Mouse (Mus musculus) midbrain, embryonic 10.5 days (tissue): ENCODE measurements around the gene Nfib. TPM values are rescaled to one million over a fixed set of nuclear protein-coding genes. Genes with fewer than 3 reads are reported as not detected.

Source experiments
- DNase-seq: peaks from one replicate; pipeline ENCODE4 v3.0.0-alpha.2; 2017; ENCODE audit warnings: low spot score
- H3K27ac ChIP-seq: fragments of 300-500 bp; sonication (generic); replicated peaks from 2 replicates; pipeline ENCODE4 v1.5.1; 2016; ENCODE audit warnings: mild to moderate bottlenecking
- H3K27me3 ChIP-seq: fragments of 300-500 bp; sonication (generic); 2 replicates; pipeline ENCODE4 v1.6.1; 2016; ENCODE audit warnings: low read depth, mild to moderate bottlenecking; ENCODE audit not compliant: poor library complexity, severe bottlenecking
- H3K36me3 ChIP-seq: fragments of 300-500 bp; sonication (generic); 2 replicates; pipeline ENCODE4 v1.6.1; 2016; ENCODE audit warnings: mild to moderate bottlenecking, moderate library complexity
- H3K4me1 ChIP-seq: fragments of 300-500 bp; sonication (generic); 2 replicates; pipeline ENCODE4 v1.6.1; 2016
- H3K4me3 ChIP-seq: fragments of 300-500 bp; sonication (generic); 2 replicates; pipeline ENCODE4 v1.5.1; 2016; ENCODE audit warnings: mild to moderate bottlenecking, moderate library complexity
- H3K9me3 ChIP-seq: fragments of 300-500 bp; sonication (generic); replicated peaks from 2 replicates; pipeline ENCODE4 v1.6.1; 2016; ENCODE audit warnings: mild to moderate bottlenecking
- WGBS: fragments of 180-500 bp; shearing (Covaris S2); methylation state at CpG from one replicate; pipeline ENCODE4 v1.1.7; 2016; 5-methylcytosine and 5-hydroxymethylcytosine counted together
- polyA plus RNA-seq: library from polyadenylated mRNA; unstranded; fragments of >200 nt; fragmentation: Nextera tagmentation; extraction: Ambion mirVana; gene quantifications from 2 replicates; pipeline ENCODE4 v1.2.1, GENCODE M21; 2016

Gene Nfib
- polyA plus RNA-seq, 1 experiment from 2014 or later, result 9.8 TPM

DNA sequence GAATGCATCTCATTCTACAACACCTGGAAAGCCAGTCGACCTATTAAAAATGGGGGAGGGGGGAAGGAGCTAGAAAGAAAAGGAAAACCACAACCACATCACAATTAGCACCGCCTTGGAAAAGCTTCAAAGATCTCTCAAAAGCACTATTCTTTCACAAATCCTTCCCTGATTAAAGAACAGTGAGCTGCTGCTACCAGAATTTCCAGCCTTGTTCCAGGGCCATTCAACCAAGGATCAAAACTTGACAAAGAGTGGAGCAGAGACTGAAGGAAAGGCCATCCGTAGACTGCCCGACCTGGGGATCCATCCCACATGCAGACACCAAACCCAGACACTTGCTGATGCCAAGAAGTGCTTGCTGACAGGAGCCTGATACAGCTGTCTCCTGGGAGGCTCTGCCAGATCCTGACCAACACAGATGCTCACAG lies 345.5 kb downstream of the Nfib start:
- H3K4me1 ChIP-seq, result peaks cover 9% of the 10 kb centered on the region; the same call in 1 of the 2 replicates
- 39% methylated on average over 4 of the region's 4 CpGs for WGBS
- no peak overlapping the region for H3K27ac ChIP-seq
- H3K4me3 ChIP-seq, result no peak overlapping the region
- DNase-seq, result no peak
- H3K27me3 ChIP-seq, result no peaks in the 10 kb centered on the region
- H3K36me3 ChIP-seq, result no peaks in the 10 kb centered on the region
- H3K9me3 ChIP-seq, result no peaks in the 10 kb centered on the region

DNA sequence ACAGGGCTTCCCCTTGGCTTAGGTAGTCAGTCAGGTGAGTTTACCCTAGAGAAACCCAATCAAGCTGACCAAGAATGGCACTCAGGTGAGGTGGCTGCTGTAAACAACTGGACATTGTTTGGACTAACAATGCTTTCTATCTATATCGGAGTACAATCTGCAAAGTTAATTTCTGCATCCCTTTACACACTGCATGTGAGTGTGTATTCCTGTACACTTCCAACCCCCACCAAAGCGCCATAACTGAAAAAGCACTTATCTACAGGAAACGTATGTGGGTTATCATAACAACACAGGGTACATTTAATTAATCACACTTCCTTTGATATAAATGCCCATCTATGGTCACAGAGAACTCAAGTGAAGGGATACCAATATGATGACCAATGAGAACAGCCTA lies 346.4 kb downstream of the Nfib start:
- Histone ChIP-seq H3K4me1 (peaks cover 9% of the 10 kb centered on the region; the same call in 1 of the 2 replicates), H3K27me3 (no peaks in the 10 kb centered on the region), H3K27ac (no peak overlapping the region), H3K4me3 (no peak overlapping the region), H3K36me3 (no peaks in the 10 kb centered on the region), H3K9me3 (no peaks in the 10 kb centered on the region)
- no peak for DNase-seq
- 93% methylated on average over 3 of the region's 3 CpGs for WGBS

DNA sequence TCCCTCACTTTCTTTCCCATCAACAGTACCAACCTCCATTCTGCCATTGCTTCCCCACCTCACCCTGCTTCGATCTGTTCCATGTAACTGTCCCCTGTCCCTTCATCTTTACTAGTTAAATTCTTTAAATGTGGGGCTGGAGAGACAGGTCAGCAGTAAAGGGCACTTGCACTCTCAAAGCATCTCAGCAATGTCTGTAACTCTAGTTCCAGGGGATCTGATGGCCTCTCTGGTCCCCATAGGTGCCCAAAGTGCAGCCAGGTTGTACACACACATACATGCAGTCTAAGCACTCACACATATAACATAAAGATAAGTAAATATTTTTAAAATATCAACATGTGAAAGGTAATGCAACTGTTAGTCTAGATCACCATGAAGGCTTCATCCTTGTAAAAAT lies 356.5 kb downstream of the Nfib start:
- no peak for DNase-seq
- H3K4me3 ChIP-seq, result no peak overlapping the region
- 97% methylated on average over 1 of the region's 1 CpGs for WGBS
- 0 out of 2 replicates have a peak, but pooled peaks cover 12% of the 10 kb centered on the region for H3K36me3 ChIP-seq
- H3K9me3 ChIP-seq, result no peaks in the 10 kb centered on the region
- no peak overlapping the region for H3K27ac ChIP-seq
- H3K4me1 ChIP-seq, result peaks cover 16% of the 10 kb centered on the region
- no peaks in the 10 kb centered on the region for H3K27me3 ChIP-seq

GRCm38 (mm10) chr4:82344787-82345186 lies 360.8 kb downstream of the Nfib start:
- Histone ChIP-seq H3K4me1 (peaks cover 20% of the 10 kb centered on the region), H3K4me3 (no peak overlapping the region)
- WGBS, result 12% methylated on average over 4 of the region's 4 CpGs

GRCm38 (mm10) chr4:82344224-82344623 lies 361.3 kb downstream of the Nfib start:
- Histone ChIP-seq H3K36me3 (0 out of 2 replicates have a peak, but pooled peaks cover 7% of the 10 kb centered on the region), H3K27me3 (no peaks in the 10 kb centered on the region), H3K4me3 (no peak overlapping the region), H3K4me1 (peaks cover 20% of the 10 kb centered on the region), H3K27ac (peak overlapping the region; percentile 74; the same call in 1 of the 2 replicates), H3K9me3 (no peaks in the 10 kb centered on the region)
- WGBS, result 78% methylated on average over 6 of the region's 6 CpGs
- DNase-seq, result no peak

More at GRCm38 (mm10) chr4:82344787-82345186, 360.8 kb downstream of the Nfib start:
- Histone ChIP-seq H3K36me3 (0 out of 2 replicates have a peak, but pooled peaks cover 8% of the 10 kb centered on the region), H3K27ac (peak overlapping the region; percentile 74), H3K27me3 (no peaks in the 10 kb centered on the region), H3K9me3 (no peaks in the 10 kb centered on the region)
- DNase-seq, result peak; percentile 28

- H3K4me3 ChIP-seq, result no peak overlapping the region
- no peaks in the 10 kb centered on the region for H3K9me3 ChIP-seq
- DNase-seq, result no peak
- WGBS, result 87% methylated on average over 6 of the region's 6 CpGs
- no peak overlapping the region for H3K27ac ChIP-seq
- H3K36me3 ChIP-seq, result no peaks in the 10 kb centered on the region
- peaks cover 12% of the 10 kb centered on the region; the same call in 1 of the 2 replicates for H3K4me1 ChIP-seq
- H3K27me3 ChIP-seq, result no peaks in the 10 kb centered on the region
These were observed 366.6 kb downstream of the Nfib start for GRCm38 (mm10) chr4:82338930-82339329.

DNA sequence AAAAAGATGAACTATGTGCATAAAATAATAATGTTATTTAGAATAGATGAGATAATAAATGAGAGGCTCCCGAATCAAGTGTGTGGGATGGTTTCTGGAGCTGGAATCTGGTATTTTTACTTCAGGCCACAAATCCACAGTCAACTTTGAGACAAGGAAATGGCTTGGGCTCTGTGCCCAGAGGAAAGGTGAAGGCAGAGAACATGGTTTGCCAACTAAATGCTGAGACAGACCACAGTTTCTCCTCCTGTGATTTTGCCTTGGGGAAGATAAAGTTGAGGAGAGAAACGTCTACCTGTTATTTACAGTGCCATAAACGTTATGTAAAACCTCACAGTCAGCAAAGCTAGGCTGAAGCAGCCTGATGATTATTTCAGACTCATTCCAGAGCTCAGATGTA lies 367.1 kb downstream of the Nfib start:
- no peak for DNase-seq
- no peaks in the 10 kb centered on the region for H3K27me3 ChIP-seq
- H3K36me3 ChIP-seq, result no peaks in the 10 kb centered on the region
- 83% methylated on average over 3 of the region's 3 CpGs for WGBS
- no peaks in the 10 kb centered on the region for H3K9me3 ChIP-seq
- no peak overlapping the region for H3K27ac ChIP-seq
- H3K4me3 ChIP-seq, result no peak overlapping the region
- H3K4me1 ChIP-seq, result peaks cover 9% of the 10 kb centered on the region; the same call in 1 of the 2 replicates

- Histone ChIP-seq H3K27ac (no peak overlapping the region), H3K9me3 (no peaks in the 10 kb centered on the region), H3K27me3 (no peaks in the 10 kb centered on the region), H3K4me3 (no peak overlapping the region), H3K4me1 (peaks cover 9% of the 10 kb centered on the region; the same call in 1 of the 2 replicates), H3K36me3 (no peaks in the 10 kb centered on the region)
- no peak for DNase-seq
- WGBS, result 75% methylated on average over 11 of the region's 11 CpGs
These were observed 368.6 kb downstream of the Nfib start for GRCm38 (mm10) chr4:82336951-82337381.

- Histone ChIP-seq H3K27me3 (no peaks in the 10 kb centered on the region), H3K4me3 (no peak overlapping the region), H3K36me3 (no peaks in the 10 kb centered on the region), H3K27ac (no peak overlapping the region), H3K4me1 (peaks cover 9% of the 10 kb centered on the region; the same call in 1 of the 2 replicates), H3K9me3 (no peaks in the 10 kb centered on the region)
- 71% methylated on average over 4 of the region's 4 CpGs for WGBS
- DNase-seq, result no peak
These were observed 370.2 kb downstream of the Nfib start for GRCm38 (mm10) chr4:82335266-82335865.

- no peak for DNase-seq
- Histone ChIP-seq H3K27ac (no peak overlapping the region), H3K4me1 (peaks cover 9% of the 10 kb centered on the region; the same call in 1 of the 2 replicates), H3K36me3 (peaks cover 4% of the 10 kb centered on the region; the same call in 1 of the 2 replicates), H3K9me3 (no peaks in the 10 kb centered on the region), H3K4me3 (no peak overlapping the region), H3K27me3 (no peaks in the 10 kb centered on the region)
- WGBS, result 93% methylated on average over 3 of the region's 3 CpGs
These were observed 372.1 kb downstream of the Nfib start for GRCm38 (mm10) chr4:82333413-82333812.

- H3K36me3 ChIP-seq, result peaks cover 4% of the 10 kb centered on the region; the same call in 1 of the 2 replicates
- H3K4me3 ChIP-seq, result no peak overlapping the region
- H3K27ac ChIP-seq, result no peak overlapping the region
- DNase-seq, result no peak
- H3K9me3 ChIP-seq, result no peaks in the 10 kb centered on the region
- H3K27me3 ChIP-seq, result no peaks in the 10 kb centered on the region
- WGBS, result 95% methylated on average over 4 of the region's 4 CpGs
- H3K4me1 ChIP-seq, result no peaks in the 10 kb centered on the region
These were observed 375.5 kb downstream of the Nfib start for GRCm38 (mm10) chr4:82330095-82330494.

DNA sequence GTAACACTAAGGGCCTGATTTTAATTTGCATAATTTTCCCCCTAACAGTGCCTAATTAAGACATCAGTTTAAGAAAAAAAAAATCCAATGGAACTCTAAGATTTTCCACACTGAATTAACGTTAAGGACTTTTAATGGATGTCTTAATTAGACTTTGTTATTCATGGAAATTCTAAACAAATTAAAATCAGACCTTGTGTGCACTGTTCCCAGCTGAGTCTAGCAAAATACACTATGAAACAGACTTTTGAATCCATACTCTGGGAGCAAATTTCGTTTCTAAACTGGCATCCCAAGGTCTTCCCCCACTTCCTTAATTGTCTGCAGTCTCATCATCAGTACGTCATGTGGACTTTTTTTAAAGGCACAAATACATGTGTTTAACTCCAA lies 379.4 kb downstream of the Nfib start:
- no peak for DNase-seq
- Histone ChIP-seq H3K36me3 (peaks cover 18% of the 10 kb centered on the region; the same call in 1 of the 2 replicates), H3K9me3 (no peaks in the 10 kb centered on the region), H3K4me1 (no peaks in the 10 kb centered on the region), H3K27me3 (no peaks in the 10 kb centered on the region), H3K4me3 (no peak overlapping the region), H3K27ac (no peak overlapping the region)
- WGBS, result 75% methylated on average over 3 of the region's 3 CpGs

GRCm38 (mm10) chr4:82325409-82326139 lies 380.0 kb downstream of the Nfib start:
- no peak overlapping the region for H3K27ac ChIP-seq
- no peak for DNase-seq
- H3K36me3 ChIP-seq, result peaks cover 18% of the 10 kb centered on the region; the same call in 1 of the 2 replicates
- no peaks in the 10 kb centered on the region for H3K4me1 ChIP-seq
- no peak overlapping the region for H3K4me3 ChIP-seq
- 69% methylated on average over 6 of the region's 6 CpGs for WGBS
- H3K9me3 ChIP-seq, result no peaks in the 10 kb centered on the region
- H3K27me3 ChIP-seq, result no peaks in the 10 kb centered on the region
